Mouse (Mus musculus) cerebellum, postnatal 10 days (tissue): Measurements from ENCODE around the gene 4930519G04Rik.
A peak's percentile ranks its signal among the peaks of the same experiment; 100 is the strongest.
"Not testable (repeated sequence)": the region's sequence is repeated elsewhere in the genome, so short reads cannot be mapped to it uniquely, and the experiment has no call there.

Experiments used
- DNase-seq, 2 experiments: peaks; one replicate each; pipeline ENCODE4 v3.0.0; 2021; ENCODE audit warnings: mixed read lengths in 2 of 2

Gene 4930519G04Rik

DNA sequence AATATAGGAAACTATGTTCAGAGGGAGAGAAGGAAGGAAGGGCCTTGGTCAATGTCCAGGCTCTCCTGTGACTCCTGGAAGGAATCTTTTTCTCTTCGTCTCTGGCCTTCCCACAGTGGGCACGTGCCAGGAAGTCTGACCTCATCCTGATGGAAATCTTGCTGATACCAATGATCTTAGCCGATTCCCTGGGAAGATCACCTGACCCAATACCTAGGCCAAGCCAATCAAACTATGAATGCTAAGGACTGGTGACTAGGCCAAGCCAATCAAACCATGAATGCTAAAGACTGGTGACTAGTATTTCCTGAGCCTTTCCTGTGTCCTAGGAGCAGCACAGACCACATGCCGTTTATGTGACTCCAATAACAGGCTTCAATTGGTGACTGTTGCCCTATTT is 60.2 kb downstream of the 4930519G04Rik start:
- no peak for DNase-seq

DNA sequence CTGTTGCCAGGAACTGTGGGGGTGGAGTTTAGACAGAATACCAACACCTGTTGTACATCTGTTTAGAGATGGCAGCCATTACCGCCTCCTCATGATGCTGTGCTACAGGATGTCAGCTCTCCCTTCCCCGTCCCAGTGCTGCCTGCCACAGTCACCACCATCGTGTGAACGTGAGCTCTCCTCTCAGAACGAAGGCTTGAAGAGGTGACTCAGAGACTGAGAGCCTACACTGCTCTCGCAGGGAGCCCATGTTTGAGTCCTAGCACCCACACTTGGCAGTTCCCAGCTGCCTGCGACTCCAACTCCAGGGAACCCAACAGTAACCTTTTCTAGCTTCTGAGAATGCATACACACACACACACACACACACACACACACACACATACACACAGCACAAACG is 61.4 kb downstream of the 4930519G04Rik start:
- no peak for DNase-seq

DNA sequence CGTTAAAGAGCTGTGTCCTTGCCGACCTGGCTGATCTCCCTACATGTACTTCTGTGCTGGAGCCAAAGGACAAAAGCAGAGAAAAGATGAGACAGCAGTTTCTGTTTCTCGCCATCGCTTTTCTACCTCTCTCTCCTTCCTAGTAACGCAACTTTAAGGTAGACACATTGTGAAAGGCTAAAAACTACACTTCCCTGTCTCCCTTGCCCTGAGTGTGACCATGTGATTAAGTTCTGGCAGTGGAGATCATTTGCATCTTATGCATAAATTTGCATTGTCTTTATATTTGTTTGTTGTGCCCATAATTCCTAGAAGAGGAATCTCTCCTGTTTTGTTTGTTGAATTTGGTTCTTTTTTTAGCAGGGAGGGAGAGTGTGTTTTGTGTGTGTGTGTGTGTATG is 62.4 kb downstream of the 4930519G04Rik start:
- DNase-seq, result no peak

DNA sequence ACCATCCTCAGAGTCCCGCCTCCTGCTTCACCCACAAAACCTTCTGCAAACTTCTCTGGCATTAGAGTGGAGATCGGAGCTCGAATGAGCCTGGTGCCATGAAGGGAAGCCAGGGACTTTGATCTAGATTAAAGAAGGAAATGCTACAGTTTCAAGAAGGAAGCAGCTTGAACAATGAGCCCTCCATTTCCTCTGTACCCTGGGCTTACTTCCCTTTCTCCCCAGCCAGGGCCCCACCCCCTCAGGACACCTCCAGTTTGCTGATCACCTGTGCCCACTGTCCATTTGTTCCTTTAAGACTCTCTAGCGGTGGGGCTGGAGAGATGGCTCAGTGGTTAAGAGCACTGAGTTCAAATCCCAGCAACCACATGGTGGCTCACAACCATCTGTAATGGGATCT is 63.3 kb downstream of the 4930519G04Rik start:
- DNase-seq, result no peak

DNA sequence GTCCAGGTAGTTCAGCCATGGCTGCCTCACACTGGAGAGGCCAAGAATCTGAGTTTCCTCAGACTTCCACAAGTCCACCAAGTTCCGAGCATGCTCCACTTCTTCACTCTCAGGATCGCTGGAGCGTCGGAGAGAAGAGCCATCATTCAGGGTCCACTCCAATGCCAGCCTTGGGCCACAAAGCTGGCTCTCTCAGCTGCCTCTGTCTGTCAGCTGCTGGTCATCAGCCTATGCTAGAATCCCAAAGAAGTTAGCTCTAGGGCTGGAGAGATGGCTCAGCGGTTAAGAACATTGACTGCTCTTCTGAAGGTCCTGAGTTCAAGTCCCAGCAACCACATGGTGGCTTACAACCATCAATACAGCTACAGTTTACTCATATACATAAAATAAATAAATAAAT is 63.9 kb downstream of the 4930519G04Rik start:
- DNase-seq, result not testable (repeated sequence)

DNA sequence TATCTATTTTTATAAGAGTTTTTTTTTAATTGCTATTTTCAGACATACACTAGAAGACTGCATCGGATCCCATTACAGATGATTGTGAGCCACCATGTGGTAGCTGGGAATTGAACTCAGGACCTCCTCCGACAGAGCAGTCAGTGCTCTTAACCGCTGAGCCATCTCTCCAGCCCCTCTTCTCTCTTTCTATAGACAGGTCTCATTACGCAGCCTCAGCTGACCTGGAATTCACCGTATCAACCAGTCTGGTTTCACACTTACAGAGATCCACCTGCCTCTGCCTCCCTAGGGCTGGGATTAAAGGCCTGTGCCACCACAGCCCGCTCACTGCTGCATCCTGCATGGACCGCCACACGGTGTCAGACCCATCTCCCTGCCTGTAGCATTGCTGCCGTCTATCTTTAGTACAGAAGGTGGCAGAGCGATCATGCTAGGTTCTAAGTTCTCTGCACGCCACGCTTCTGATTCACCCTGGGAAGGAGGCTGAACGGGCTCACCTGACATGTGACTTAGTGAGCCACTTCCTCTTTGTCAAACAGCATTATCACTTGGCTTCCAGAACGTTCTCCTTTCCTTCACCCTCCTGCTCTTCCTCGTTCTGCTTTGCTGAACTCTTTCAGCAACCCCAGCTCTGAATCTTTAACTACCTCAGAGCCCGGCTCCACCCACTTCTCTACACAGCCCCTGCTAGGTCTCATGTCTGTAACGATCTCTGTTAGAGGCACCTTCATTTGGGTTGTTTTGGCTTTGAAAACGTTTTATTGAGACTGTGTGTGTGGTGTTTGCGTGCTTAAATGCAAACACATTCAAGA is 68.3 kb downstream of the 4930519G04Rik start:
- DNase-seq, result no peak

DNA sequence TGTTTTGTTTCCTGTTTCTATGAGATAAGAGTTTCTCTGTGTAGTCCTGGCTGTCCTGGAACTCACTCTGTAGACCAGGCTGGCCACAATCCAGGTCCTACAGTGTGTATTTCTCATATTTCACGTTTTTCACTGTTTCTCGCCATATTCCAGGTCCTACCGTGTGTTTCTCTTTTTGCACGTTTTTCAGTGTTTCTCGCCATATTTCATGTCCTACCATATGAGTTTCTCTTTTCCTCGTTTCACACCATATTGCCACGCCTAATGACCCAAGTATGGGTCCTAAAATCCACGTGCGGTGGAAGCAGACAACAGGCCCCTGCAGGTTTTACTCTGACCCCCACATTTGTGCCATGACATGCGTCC is 68.9 kb downstream of the 4930519G04Rik start:
- DNase-seq, result no peak

DNA sequence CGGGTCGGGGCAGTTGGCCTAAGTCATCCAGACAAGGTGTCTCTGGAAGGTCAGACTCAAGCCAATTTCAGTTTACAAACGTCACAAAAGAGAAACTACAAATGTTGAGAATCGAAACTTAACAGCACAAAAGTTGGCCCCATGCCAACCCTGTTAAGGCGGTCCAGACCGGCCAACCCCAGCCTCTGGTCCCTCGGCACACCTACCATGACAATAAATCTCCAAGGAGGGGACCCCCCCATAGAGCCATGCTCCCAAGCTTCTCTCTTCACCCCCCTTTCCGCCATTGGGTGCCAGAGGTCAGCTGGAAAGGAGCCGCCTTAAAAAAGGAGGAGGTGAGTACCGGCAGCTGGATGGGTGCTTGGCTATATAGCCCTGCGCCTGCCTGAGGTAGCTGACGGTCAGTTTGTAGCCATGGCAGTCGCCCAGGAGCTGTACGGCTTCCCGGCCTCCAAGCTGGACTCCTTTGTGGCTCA is 69.6 kb downstream of the 4930519G04Rik start, which contains the start of gene Oasl1:
TSS of gene Oasl1 (plus strand) at position 243 of the 476 bp plus-strand sequence.
- peak; percentile 59 to 67 for DNase-seq

DNA sequence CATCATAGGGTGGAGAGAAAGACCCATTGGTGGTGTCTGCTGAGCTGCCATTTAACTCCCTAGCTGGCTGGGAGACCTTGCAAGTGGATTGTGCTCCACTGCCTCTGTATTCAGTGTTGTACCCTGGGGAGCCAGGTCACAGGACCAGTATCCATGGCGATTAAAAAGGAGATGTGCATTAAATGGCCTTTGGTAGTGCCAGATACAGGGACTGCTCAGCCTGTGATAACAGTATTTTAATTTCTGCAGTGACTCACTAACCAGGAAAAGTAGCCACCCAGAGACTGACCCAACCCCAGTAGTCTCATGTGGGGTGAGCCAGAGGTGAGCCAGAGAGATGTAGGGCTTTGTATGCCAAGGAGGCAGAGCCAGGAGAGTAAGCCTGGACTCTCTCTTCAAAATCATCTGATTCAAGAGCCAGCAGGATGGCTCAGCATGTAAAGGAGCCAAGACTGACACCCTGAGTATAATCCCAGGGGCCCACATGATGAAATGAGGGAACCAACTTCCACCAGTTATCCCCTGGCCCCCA is 72.8 kb downstream of the 4930519G04Rik start:
- no peak for DNase-seq

DNA sequence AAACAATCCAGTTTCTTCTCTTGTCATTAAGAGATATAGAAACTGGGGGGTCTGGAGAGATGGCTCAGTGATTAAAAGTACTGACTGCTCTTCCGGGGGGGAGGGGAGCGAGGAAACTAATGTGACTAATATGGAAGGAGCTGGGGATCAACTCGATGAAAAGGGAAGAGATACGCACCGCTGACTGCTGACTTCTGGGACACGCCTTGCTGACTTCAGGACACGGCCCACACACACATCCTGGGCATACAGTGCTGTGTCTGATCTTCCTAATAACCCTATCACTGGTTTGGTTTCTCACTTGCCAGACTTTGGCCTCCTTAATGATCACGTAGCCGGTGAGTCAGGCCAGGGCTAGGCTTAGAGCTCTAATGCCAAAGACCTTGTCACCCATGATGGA is 73.3 kb downstream of the 4930519G04Rik start:
- DNase-seq, result no peak

DNA sequence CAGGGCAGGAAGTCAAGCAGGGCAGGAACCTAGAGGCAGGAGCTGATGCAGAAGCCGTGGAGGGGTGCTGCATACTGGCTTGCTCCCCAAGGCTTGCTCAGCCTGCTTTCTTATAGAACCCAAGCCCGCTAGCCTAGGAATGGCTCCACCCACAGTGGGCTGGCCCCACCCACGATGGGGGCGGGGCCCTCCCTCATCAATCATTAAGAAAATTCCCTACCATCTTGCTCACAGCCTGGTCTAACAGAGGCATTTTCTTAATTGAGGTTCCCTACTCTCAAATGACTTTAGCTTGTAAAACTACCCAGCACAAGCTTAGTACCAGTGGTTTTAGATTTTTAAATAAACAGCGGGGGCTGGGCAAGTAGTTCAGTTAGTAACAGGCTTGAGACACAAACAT is 78.2 kb downstream of the 4930519G04Rik start:
- no peak for DNase-seq

DNA sequence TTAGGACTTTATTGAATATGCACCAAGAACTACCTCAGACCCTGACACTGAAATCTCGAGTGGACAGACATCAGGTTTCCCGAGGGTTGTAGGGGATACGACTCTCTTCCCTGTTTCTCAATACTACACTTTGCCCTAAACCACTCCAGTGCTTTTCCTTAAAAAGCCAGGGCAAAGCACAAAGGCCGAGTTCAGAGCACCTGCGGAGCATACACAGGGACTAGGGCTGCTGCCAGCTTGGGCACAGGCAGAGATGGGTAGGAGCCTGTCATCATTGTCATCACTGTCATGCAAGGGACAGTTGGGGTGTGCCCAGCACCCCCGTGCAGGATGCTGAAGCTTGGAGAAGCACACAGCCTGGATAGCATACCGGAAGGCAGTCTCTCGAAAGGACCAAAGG is 79.7 kb downstream of the 4930519G04Rik start:
- DNase-seq, result no peak
